Mouse (Mus musculus) intestine, postnatal 0 days (tissue): ENCODE measurements around the gene Ppp1cc. TPM values are rescaled to one million over a fixed set of nuclear protein-coding genes. Genes with fewer than 3 reads are reported as not detected.
A peak's percentile ranks its signal among the peaks of the same experiment; 100 is the strongest.
"Not testable (repeated sequence)": the region's sequence is repeated elsewhere in the genome, so short reads cannot be mapped to it uniquely, and the experiment has no call there.

Experiments
- ATAC-seq: fragments of 200-750 bp; cut with Nextera tagmentation; 2 replicates; pipeline ENCODE4 v1.8.0; 2017; ENCODE audit warnings: mild to moderate bottlenecking, moderate TSS enrichment, moderate library complexity
- H3K27ac ChIP-seq: fragments of 300-500 bp; sonication (generic); 2 replicates; pipeline ENCODE4 v1.5.1; 2014; ENCODE audit warnings: mild to moderate bottlenecking, low read depth, low read length, moderate library complexity
- H3K27me3 ChIP-seq: fragments of 300-500 bp; sonication (generic); replicated peaks from 2 replicates; pipeline ENCODE4 v1.6.1; 2014; ENCODE audit warnings: low read length, mixed read lengths; ENCODE audit not compliant: control insufficient read depth, insufficient read depth
- H3K36me3 ChIP-seq: fragments of 300-500 bp; sonication (generic); 2 replicates; pipeline ENCODE4 v1.6.1; 2014; ENCODE audit warnings: mild to moderate bottlenecking, moderate library complexity; ENCODE audit not compliant: control insufficient read depth, insufficient read depth
- H3K4me1 ChIP-seq: fragments of 300-500 bp; sonication (generic); replicated peaks from 2 replicates; pipeline ENCODE4 v1.6.1; 2014; ENCODE audit warnings: antibody characterized with exemption, low read length, mixed read lengths; ENCODE audit not compliant: control insufficient read depth, insufficient read depth
- H3K4me2 ChIP-seq: fragments of 300-500 bp; sonication (generic); replicated peaks from 2 replicates; pipeline ENCODE4 v1.6.1; 2014; ENCODE audit warnings: low read depth, mild to moderate bottlenecking, moderate library complexity
- H3K4me3 ChIP-seq: fragments of 300-500 bp; sonication (generic); 2 replicates; pipeline ENCODE4 v1.5.1; 2014; ENCODE audit warnings: low read depth, low read length
- H3K9ac ChIP-seq: fragments of 300-500 bp; sonication (generic); 2 replicates; pipeline ENCODE4 v1.6.1; 2014; ENCODE audit warnings: mild to moderate bottlenecking, low read depth, low read length
- H3K9me3 ChIP-seq: fragments of 300-500 bp; sonication (generic); 2 replicates; pipeline ENCODE4 v1.6.1; 2016; ENCODE audit warnings: mixed run types; ENCODE audit not compliant: control insufficient read depth
- CTCF ChIP-seq: sonication (generic); IDR thresholded peaks from 2 replicates; pipeline ENCODE4 v1.5.1; 2016; ENCODE audit warnings: low read depth, mild to moderate bottlenecking, control low read depth, antibody characterized with exemption, moderate library complexity
- WGBS: fragments of 180-500 bp; shearing (Covaris S2); extraction: QIAGEN DNeasy Blood & Tissue Kit; methylation state at CpG from one replicate; pipeline ENCODE4 v1.1.7; 2014; 5-methylcytosine and 5-hydroxymethylcytosine counted together
- polyA plus RNA-seq: library from polyadenylated mRNA; unstranded; fragments of >200 nt; fragmentation: Nextera tagmentation; extraction: Ambion mirVana; gene quantifications from 2 replicates; pipeline ENCODE4 v1.2.1, GENCODE M21; 2015

The Ppp1cc gene
- polyA plus RNA-seq, 1 experiment from 2014 or later: 144 TPM

- no peak overlapping the region for H3K4me2 ChIP-seq
Measured at GRCm38 (mm10) chr5:122144825-122145224, 13.3 kb upstream of the Ppp1cc start.

DNA sequence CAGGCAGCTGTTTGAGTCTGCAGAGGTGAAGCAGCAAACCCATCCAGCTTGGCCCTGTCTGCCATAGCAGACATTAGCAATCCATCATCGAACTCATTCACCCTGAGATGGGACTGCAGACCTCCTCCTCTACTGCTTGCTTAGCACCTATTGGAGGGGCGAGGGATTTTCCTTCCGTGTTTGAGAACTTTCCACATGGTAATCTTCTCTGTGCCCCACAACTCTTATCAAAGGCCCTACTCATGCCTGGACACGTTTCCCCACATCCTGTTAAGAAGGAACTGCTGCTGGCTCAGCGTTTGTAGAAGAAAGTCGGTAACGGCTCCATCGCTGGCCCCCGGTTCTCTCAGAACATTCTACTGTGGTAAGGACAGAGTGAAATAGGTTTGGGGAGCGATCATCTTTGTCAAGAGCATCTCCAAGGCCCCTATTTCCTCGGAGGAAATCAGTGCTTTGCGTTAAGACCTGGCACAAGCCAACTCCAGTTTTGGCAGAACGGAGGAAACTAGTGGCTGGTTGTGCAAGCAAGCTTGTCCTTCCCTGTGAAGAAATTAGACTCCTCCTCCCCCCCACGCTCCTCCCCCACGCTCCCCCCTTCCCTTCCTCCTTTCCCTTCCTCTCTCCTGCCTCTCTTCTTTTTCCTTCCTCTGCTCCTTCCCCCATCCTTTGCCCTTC, 12.6 kb upstream of the Ppp1cc start:
- Histone ChIP-seq H3K4me1 (no peaks in the 10 kb centered on the region), H3K4me2 (peak overlapping the region; percentile 48), H3K9me3 (no peaks in the 10 kb centered on the region), H3K9ac (0 out of 2 replicates have a peak overlapping the region, but pooled peaks have one; percentile 22), H3K27me3 (no peaks in the 10 kb centered on the region), H3K36me3 (no peaks in the 10 kb centered on the region), H3K4me3 (peak overlapping the region; percentile 21; the same call in 1 of the 2 replicates), H3K27ac (peak overlapping the region; percentile 63)
- TF ChIP-seq CTCF: no peak; the same call in 1 of the 2 replicates
- WGBS: 41% methylated on average over 15 of the region's 15 CpGs
- no peak for ATAC-seq

More at GRCm38 (mm10) chr5:122144825-122145224, 13.3 kb upstream of the Ppp1cc start:
- H3K9ac ChIP-seq: no peak overlapping the region
- H3K4me3 ChIP-seq: no peak overlapping the region
- no peaks in the 10 kb centered on the region for H3K9me3 ChIP-seq
- H3K4me1 ChIP-seq: no peaks in the 10 kb centered on the region
- WGBS: 85% methylated on average over 4 of the region's 4 CpGs
- no peak for TF ChIP-seq CTCF
- H3K27ac ChIP-seq: peak overlapping the region; percentile 63; the same call in 1 of the 2 replicates
- no peaks in the 10 kb centered on the region for H3K36me3 ChIP-seq
- no peak for ATAC-seq
- H3K27me3 ChIP-seq: no peaks in the 10 kb centered on the region

DNA sequence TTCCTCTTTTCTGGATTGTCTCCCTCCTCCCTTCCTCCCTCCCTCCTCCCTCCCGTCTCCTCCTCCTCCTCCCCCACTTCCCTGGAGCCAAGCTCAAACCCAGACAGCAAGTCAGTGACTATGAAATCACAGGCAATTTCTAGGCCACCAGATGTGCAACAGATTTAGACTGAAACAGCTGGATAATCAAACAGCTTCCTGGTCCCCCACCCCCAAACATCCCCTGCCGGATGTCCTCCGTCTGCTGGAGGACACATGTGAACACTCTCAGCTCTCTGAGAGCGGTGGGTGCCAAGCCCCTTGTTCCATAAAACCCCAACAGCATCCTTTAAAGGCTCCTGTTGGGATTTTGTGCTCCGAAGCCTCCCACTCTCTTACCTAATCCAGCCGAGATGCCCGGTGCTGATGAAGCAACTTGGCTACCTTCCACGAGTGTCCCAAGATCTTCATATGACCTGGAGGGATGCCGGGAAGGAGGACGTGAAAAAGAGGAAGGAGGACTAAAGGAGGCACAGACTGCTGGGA, 12.0 kb upstream of the Ppp1cc start:
- peak overlapping the region; percentile 48 for H3K4me2 ChIP-seq
- no peak overlapping the region for H3K4me3 ChIP-seq
- no peaks in the 10 kb centered on the region for H3K9me3 ChIP-seq
- H3K27ac ChIP-seq: peak overlapping the region; percentile 63
- 43% methylated on average over 10 of the region's 10 CpGs for WGBS
- TF ChIP-seq CTCF: no peak
- H3K4me1 ChIP-seq: no peaks in the 10 kb centered on the region
- H3K27me3 ChIP-seq: no peaks in the 10 kb centered on the region
- no peak for ATAC-seq
- H3K9ac ChIP-seq: 0 out of 2 replicates have a peak overlapping the region, but pooled peaks have one; percentile 17
- H3K36me3 ChIP-seq: no peaks in the 10 kb centered on the region

DNA sequence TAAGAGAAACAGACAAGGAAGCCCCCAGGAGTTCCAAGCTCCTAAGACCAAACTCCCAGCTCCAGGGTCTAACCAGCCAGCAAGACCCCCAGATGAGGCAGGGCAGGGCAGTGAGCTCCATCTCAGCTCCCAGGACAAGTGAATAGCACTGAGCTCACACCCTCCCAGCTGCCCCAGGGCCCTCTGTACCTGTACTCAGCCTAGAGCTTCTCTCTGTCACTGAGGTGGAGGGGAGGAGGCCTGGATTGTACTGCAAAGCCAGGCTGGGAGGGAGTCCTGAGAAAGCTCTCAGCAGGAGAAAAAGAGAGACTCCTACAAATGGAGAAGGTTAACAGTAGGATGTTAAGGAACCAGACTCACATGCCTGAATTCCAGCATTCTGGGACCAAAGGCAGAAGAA, 11.5 kb upstream of the Ppp1cc start:
- no peak overlapping the region for H3K9ac ChIP-seq
- H3K27ac ChIP-seq: peak overlapping the region; percentile 63
- H3K9me3 ChIP-seq: no peaks in the 10 kb centered on the region
- H3K27me3 ChIP-seq: no peaks in the 10 kb centered on the region
- ATAC-seq: no peak
- no peaks in the 10 kb centered on the region for H3K36me3 ChIP-seq
- H3K4me2 ChIP-seq: no peak overlapping the region
- no peaks in the 10 kb centered on the region for H3K4me1 ChIP-seq
- no peak for TF ChIP-seq CTCF
- H3K4me3 ChIP-seq: no peak overlapping the region

DNA sequence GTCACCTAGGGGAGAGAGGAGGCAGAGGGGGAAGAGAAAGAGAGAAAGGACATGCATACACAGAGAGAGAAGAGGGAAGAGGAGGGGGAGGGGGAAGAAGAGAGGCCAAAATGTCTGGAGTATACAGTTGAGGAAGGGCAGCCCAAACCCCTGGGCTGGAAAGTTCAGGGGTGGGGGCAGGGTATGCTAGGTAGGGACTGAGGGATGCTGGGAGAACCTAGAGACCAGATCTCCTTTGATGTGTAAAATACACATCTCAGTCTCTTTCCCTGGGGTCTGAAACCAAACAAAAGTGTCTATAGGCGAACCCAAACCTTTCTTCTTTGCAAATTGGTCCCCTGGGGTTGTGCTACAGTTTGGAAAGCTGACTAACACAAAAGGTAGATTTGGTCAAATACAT, 10.0 kb upstream of the Ppp1cc start:
- no peaks in the 10 kb centered on the region for H3K4me1 ChIP-seq
- H3K9me3 ChIP-seq: no peaks in the 10 kb centered on the region
- H3K36me3 ChIP-seq: no peaks in the 10 kb centered on the region
- WGBS: 94% methylated on average over 1 of the region's 1 CpGs
- no peak overlapping the region for H3K27ac ChIP-seq
- H3K9ac ChIP-seq: no peak overlapping the region
- ATAC-seq: no peak
- no peak overlapping the region for H3K4me2 ChIP-seq
- no peak for TF ChIP-seq CTCF
- H3K27me3 ChIP-seq: no peaks in the 10 kb centered on the region
- H3K4me3 ChIP-seq: no peak overlapping the region

- no peaks in the 10 kb centered on the region for H3K9me3 ChIP-seq
- H3K4me1 ChIP-seq: no peaks in the 10 kb centered on the region
- H3K4me3 ChIP-seq: no peak overlapping the region
- H3K27ac ChIP-seq: no peak overlapping the region
- H3K36me3 ChIP-seq: no peaks in the 10 kb centered on the region
- 66% methylated on average over 4 of the region's 4 CpGs for WGBS
- H3K9ac ChIP-seq: no peak overlapping the region
- no peak for TF ChIP-seq CTCF
- no peak overlapping the region for H3K4me2 ChIP-seq
- no peaks in the 10 kb centered on the region for H3K27me3 ChIP-seq
- no peak for ATAC-seq
Measured at GRCm38 (mm10) chr5:122149259-122149658, 8.8 kb upstream of the Ppp1cc start.

GRCm38 (mm10) chr5:122152508-122152907, 5.6 kb upstream of the Ppp1cc start:
- not testable (repeated sequence) for H3K9ac ChIP-seq, H3K36me3 ChIP-seq, ATAC-seq, H3K9me3 ChIP-seq, H3K4me3 ChIP-seq, H3K27me3 ChIP-seq, H3K27ac ChIP-seq, H3K4me2 ChIP-seq
- 93% methylated on average over 5 of the region's 5 CpGs for WGBS
- H3K4me1 ChIP-seq: 0 out of 2 replicates have a peak, but pooled peaks cover 11% of the 10 kb centered on the region
